Mouse (Mus musculus): ENCODE measurements around the gene Sh3pxd2a. TPM values are rescaled to one million over a fixed set of nuclear protein-coding genes. Genes with fewer than 3 reads are reported as not detected.

Sh3pxd2a gene
- total and polyA plus RNA-seq, 3 experiments = 1.3 to 4.6 (median 3.2) TPM

DNA sequence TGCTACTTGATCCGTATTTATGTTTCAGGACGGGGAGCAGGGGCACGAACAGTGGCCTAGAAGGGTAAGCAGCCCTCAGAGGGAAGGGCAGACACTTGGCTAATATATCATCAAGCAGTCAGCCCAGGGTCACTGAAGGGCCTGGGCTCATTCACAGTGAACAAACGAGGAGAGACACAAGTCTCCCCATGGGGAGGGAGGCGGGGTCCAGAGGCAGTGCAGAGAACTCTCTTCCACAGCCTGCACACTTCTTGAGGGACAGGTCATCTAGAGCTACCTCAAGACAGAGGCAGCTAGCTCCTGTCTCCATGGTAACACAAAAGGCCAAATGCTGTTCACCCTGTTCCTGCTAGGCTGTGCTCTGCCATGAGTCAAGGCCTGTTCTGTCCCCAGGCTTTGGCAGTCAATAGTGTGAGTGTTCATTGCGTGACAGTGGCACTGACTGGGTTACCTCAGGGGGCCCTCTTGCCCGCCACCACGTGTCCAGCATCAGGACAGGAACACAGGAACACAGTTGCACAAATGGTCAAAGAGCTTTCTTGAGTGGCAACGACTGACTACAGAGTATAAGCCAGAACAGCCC, 101.0 kb downstream of the Sh3pxd2a start:
- TF ChIP-seq POLR2A (IDR thresholded peaks at IDR 0.05; ENCODE audit: low read depth, low read length) = no peak
- TF ChIP-seq RAD21 (IDR thresholded peaks at IDR 0.05; ENCODE audit: low read depth, low read length) = no peak
- no peak for TF ChIP-seq GABPA (IDR thresholded peaks at IDR 0.05; ENCODE audit: insufficient replicate concordance, low read depth, low read length)
- TF ChIP-seq ETS1 (conservative IDR thresholded peaks at IDR 0.05; ENCODE audit: low read depth, low read length) = no peak
- no peak for TF ChIP-seq IRF4 (IDR thresholded peaks at IDR 0.05; ENCODE audit: low read depth, low read length)
- no peak for TF ChIP-seq EP300 (IDR thresholded peaks at IDR 0.05; ENCODE audit: low read length)
- TF ChIP-seq BHLHE40 (IDR thresholded peaks at IDR 0.05; ENCODE audit: low read depth, low read length) = no peak
- TF ChIP-seq CHD2 (IDR thresholded peaks at IDR 0.05; ENCODE audit: low read length) = no peak
- TF ChIP-seq ZKSCAN1 (IDR thresholded peaks at IDR 0.05; ENCODE audit: borderline replicate concordance, low read depth, low read length) = no peak
- no peak for TF ChIP-seq RCOR1 (conservative IDR thresholded peaks at IDR 0.05; ENCODE audit: low read depth, low read length)
- no peak for TF ChIP-seq USF2 (conservative IDR thresholded peaks at IDR 0.05; ENCODE audit: low read depth, low read length)
- Histone ChIP-seq H3K36me3 (replicated peaks in 1 of 2; ENCODE audit: control insufficient read depth in 1 of 2, insufficient read depth in 1 of 2, low read length in 1 of 2) (peaks cover 0 to 61% of the 10 kb centered on the region in 2 experiments), H3K9me3 (replicated peaks; ENCODE audit: low read length) (no peaks in the 10 kb centered on the region), H3K4me3 (replicated peaks in 1 of 3; ENCODE audit: low read depth in 2 of 3, low read length in 2 of 3, poor library complexity in 1 of 3) (no peak overlapping the region), H3K9ac (ENCODE audit: insufficient read depth, low read depth) (no peak overlapping the region), H3K4me2 (ENCODE audit: insufficient read depth, low read depth, poor library complexity, severe bottlenecking) (no peak overlapping the region), H3K27me3 (replicated peaks) (no peaks in the 10 kb centered on the region), H3K27ac (ENCODE audit: insufficient read depth, low read depth) (no peak overlapping the region), H3K79me2 (replicated peaks; ENCODE audit: control insufficient read depth, extremely low read depth, insufficient read depth, poor library complexity, severe bottlenecking) (no peaks in the 10 kb centered on the region), H3K4me1 (ENCODE audit: control insufficient read depth in 1 of 2, insufficient read depth in 2 of 2) (peaks cover 7 to 24% of the 10 kb centered on the region in 2 experiments; a peak in 3 of 4 replicates)
- dilution Hi-C loops (cut with MboI; ENCODE audit: extremely low pct_ligation_motif_present, extremely low pct_unique_long_range_greater_than_20kb, low sequenced_read_pairs) = no loop called here
- no peak for DNase-seq (ENCODE audit: extremely low read depth)
- in situ Hi-C loops (cut with MboI; ENCODE audit: low pct_ligation_motif_present, low pct_unique_long_range_greater_than_20kb, low sequenced_read_pairs) = loop anchor here (5.0 to 25.0 kb wide), 2 partner anchors 139 to 499 kb away; partner anchors contain the start of genes Gsto1 and Gsto2

DNA sequence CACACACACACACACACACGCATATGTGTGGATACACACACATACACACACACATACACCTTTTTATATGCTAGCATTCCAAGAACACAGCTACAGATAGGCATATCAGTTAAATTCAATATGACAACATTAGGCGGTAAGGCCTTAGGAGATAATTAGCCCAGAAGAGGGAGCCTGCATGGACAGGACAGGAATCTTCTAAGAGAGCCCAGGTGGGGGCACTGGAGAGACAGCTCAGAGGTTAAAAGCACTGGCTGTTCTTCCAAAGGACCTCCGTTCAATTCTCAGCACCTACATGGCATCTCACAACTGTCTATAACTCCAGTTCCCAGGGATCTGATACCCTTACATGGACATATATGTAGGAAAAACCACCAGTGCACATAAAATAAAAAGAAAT, 103.3 kb downstream of the Sh3pxd2a start:
- Histone ChIP-seq H3K9ac (ENCODE audit: insufficient read depth, low read depth) (no peak overlapping the region), H3K27me3 (replicated peaks) (no peaks in the 10 kb centered on the region), H3K36me3 (replicated peaks in 1 of 2; ENCODE audit: control insufficient read depth in 1 of 2, insufficient read depth in 1 of 2, low read length in 1 of 2) (peaks cover 0 to 55% of the 10 kb centered on the region in 2 experiments), H3K79me2 (replicated peaks; ENCODE audit: control insufficient read depth, extremely low read depth, insufficient read depth, poor library complexity, severe bottlenecking) (no peaks in the 10 kb centered on the region), H3K4me2 (ENCODE audit: insufficient read depth, low read depth, poor library complexity, severe bottlenecking) (no peak overlapping the region), H3K4me3 (replicated peaks in 1 of 3; ENCODE audit: low read depth in 2 of 3, low read length in 2 of 3, poor library complexity in 1 of 3) (no peak overlapping the region), H3K9me3 (replicated peaks; ENCODE audit: low read length) (no peaks in the 10 kb centered on the region), H3K27ac (ENCODE audit: insufficient read depth, low read depth) (no peak overlapping the region), H3K4me1 (ENCODE audit: control insufficient read depth in 1 of 2, insufficient read depth in 2 of 2) (peaks cover 7 to 24% of the 10 kb centered on the region in 2 experiments; a peak in 3 of 4 replicates)
- dilution Hi-C loops (cut with MboI; ENCODE audit: extremely low pct_ligation_motif_present, extremely low pct_unique_long_range_greater_than_20kb, low sequenced_read_pairs) (no loop called here), in situ Hi-C loops (cut with MboI; ENCODE audit: low pct_ligation_motif_present, low pct_unique_long_range_greater_than_20kb, low sequenced_read_pairs) (loop anchor here (5.0 to 25.0 kb wide), 2 partner anchors 141 to 501 kb away; partner anchors contain the start of genes Gsto1 and Gsto2)
- peak; percentile 40 for DNase-seq (ENCODE audit: extremely low read depth)
- TF ChIP-seq RAD21 (IDR thresholded peaks at IDR 0.05; ENCODE audit: low read depth, low read length) (peak; percentile 59), BHLHE40 (IDR thresholded peaks at IDR 0.05; ENCODE audit: low read depth, low read length) (no peak), CTCF (conservative IDR thresholded peaks at IDR 0.05 in 1 of 2, IDR thresholded peaks at IDR 0.05 in 1 of 2; ENCODE audit: low read depth in 2 of 2, low read length in 2 of 2) (peak in 1 of 2 experiments; percentile 82; a peak in 2 of 4 replicates), ETS1 (conservative IDR thresholded peaks at IDR 0.05; ENCODE audit: low read depth, low read length) (no peak), MEF2A (IDR thresholded peaks at IDR 0.05; ENCODE audit: borderline replicate concordance, low read depth, low read length) (no peak), SMC3 (IDR thresholded peaks at IDR 0.05; ENCODE audit: low read depth, low read length) (peak; percentile 63)

All from CH12.LX (cell line).